Mouse (Mus musculus): ENCODE measurements at regions not wholly inside any gene's neighbourhood (a gene's known extent, or its start where the extent isn't known, plus 50 kb on each side); places are given as distances from the start of the nearest gene placed in this dataset.

- no peak overlapping the region for H3K27ac ChIP-seq (ENCODE audit: insufficient read depth, low read depth, low read length, poor library complexity, severe bottlenecking)
- TF ChIP-seq ZNF384 (IDR thresholded peaks at IDR 0.05; ENCODE audit: low read depth, low read length): no peak
- TF ChIP-seq MAFK (IDR thresholded peaks at IDR 0.05; ENCODE audit: insufficient read depth, low read depth, low read length): no peak
- no peak for TF ChIP-seq ZC3H11A (IDR thresholded peaks at IDR 0.05; ENCODE audit: borderline replicate concordance, low read depth, low read length)
- no peak for TF ChIP-seq HCFC1 (IDR thresholded peaks at IDR 0.05; ENCODE audit: borderline replicate concordance, insufficient read depth, low read length)
- TF ChIP-seq CHD2 (IDR thresholded peaks at IDR 0.05; ENCODE audit: low read depth, low read length): no peak
- H3K4me3 ChIP-seq (ENCODE audit: insufficient read depth in 1 of 2, low read depth in 1 of 2, low read length in 2 of 2, poor library complexity in 1 of 2, severe bottlenecking in 1 of 2): no peak overlapping the region
- in situ Hi-C loops (cut with MboI; ENCODE audit: low sequenced_read_pairs in 2 of 2, unreplicated experiment in 2 of 2): no loop called here
- DNase-seq (ENCODE audit: low read depth, low spot score): no peak
- no peak overlapping the region for H3K9ac ChIP-seq (ENCODE audit: insufficient read depth, low read depth, low read length, poor library complexity, severe bottlenecking)
- no peaks in the 10 kb centered on the region for H3K36me3 ChIP-seq (ENCODE audit: control insufficient read depth, insufficient read depth, low read length, poor library complexity, severe bottlenecking)
- no peaks in the 10 kb centered on the region for H3K4me1 ChIP-seq (ENCODE audit: control insufficient read depth in 2 of 2, insufficient read depth in 2 of 2, low read length in 2 of 2, poor library complexity in 1 of 2)
- H3K9me3 ChIP-seq (ENCODE audit: control insufficient read depth, insufficient read depth, low read depth, low read length): no peaks in the 10 kb centered on the region
These were observed 1854.4 kb upstream of the 5930422O12Rik start for GRCm38 (mm10) chr8:31574136-31574535.

- H3K9me3 ChIP-seq (ENCODE audit: control insufficient read depth, insufficient read depth, low read depth, low read length): no peaks in the 10 kb centered on the region
- no peaks in the 10 kb centered on the region for H3K4me1 ChIP-seq (ENCODE audit: control insufficient read depth in 2 of 2, insufficient read depth in 2 of 2, low read length in 2 of 2, poor library complexity in 1 of 2)
- no peak for DNase-seq (ENCODE audit: low read depth, low spot score)
- in situ Hi-C loops (cut with MboI; ENCODE audit: low sequenced_read_pairs in 2 of 2, unreplicated experiment in 2 of 2): no loop called here
- no peak overlapping the region for H3K9ac ChIP-seq (ENCODE audit: insufficient read depth, low read depth, low read length, poor library complexity, severe bottlenecking)
- no peaks in the 10 kb centered on the region for H3K36me3 ChIP-seq (ENCODE audit: control insufficient read depth, insufficient read depth, low read length, poor library complexity, severe bottlenecking)
- TF ChIP-seq ZNF384 (IDR thresholded peaks at IDR 0.05; ENCODE audit: low read depth, low read length): no peak
- TF ChIP-seq ZC3H11A (IDR thresholded peaks at IDR 0.05; ENCODE audit: borderline replicate concordance, low read depth, low read length): no peak
- TF ChIP-seq MAFK (IDR thresholded peaks at IDR 0.05; ENCODE audit: insufficient read depth, low read depth, low read length): no peak
- H3K4me3 ChIP-seq (ENCODE audit: insufficient read depth in 1 of 2, low read depth in 1 of 2, low read length in 2 of 2, poor library complexity in 1 of 2, severe bottlenecking in 1 of 2): no peak overlapping the region
- no peak overlapping the region for H3K27ac ChIP-seq (ENCODE audit: insufficient read depth, low read depth, low read length, poor library complexity, severe bottlenecking)
These were observed 1852.4 kb upstream of the 5930422O12Rik start for GRCm38 (mm10) chr8:31576129-31576528.

GRCm38 (mm10) chr8:31584661-31585060 is 1843.8 kb upstream of the 5930422O12Rik start:
- Histone ChIP-seq H3K9ac (ENCODE audit: insufficient read depth, low read depth, low read length, poor library complexity, severe bottlenecking) (no peak overlapping the region), H3K4me3 (ENCODE audit: insufficient read depth in 1 of 2, low read depth in 1 of 2, low read length in 2 of 2, poor library complexity in 1 of 2, severe bottlenecking in 1 of 2) (no peak overlapping the region), H3K9me3 (ENCODE audit: control insufficient read depth, insufficient read depth, low read depth, low read length) (no peaks in the 10 kb centered on the region), H3K4me1 (ENCODE audit: control insufficient read depth in 2 of 2, insufficient read depth in 2 of 2, low read length in 2 of 2, poor library complexity in 1 of 2) (no peaks in the 10 kb centered on the region), H3K27ac (ENCODE audit: insufficient read depth, low read depth, low read length, poor library complexity, severe bottlenecking) (no peak overlapping the region), H3K36me3 (ENCODE audit: control insufficient read depth, insufficient read depth, low read length, poor library complexity, severe bottlenecking) (no peaks in the 10 kb centered on the region)
- in situ Hi-C loops (cut with MboI; ENCODE audit: low sequenced_read_pairs in 2 of 2, unreplicated experiment in 2 of 2): no loop called here
- no peak for DNase-seq (ENCODE audit: low read depth, low spot score)
- no peak for TF ChIP-seq MAFK (IDR thresholded peaks at IDR 0.05; ENCODE audit: insufficient read depth, low read depth, low read length)
- TF ChIP-seq ZC3H11A (IDR thresholded peaks at IDR 0.05; ENCODE audit: borderline replicate concordance, low read depth, low read length): no peak
- TF ChIP-seq CHD2 (IDR thresholded peaks at IDR 0.05; ENCODE audit: low read depth, low read length): no peak

GRCm38 (mm10) chr8:31599536-31599935 is 1829.0 kb upstream of the 5930422O12Rik start:
- no peak for DNase-seq (ENCODE audit: low read depth, low spot score)
- TF ChIP-seq HCFC1 (IDR thresholded peaks at IDR 0.05; ENCODE audit: borderline replicate concordance, insufficient read depth, low read length) (no peak), MAFK (IDR thresholded peaks at IDR 0.05; ENCODE audit: insufficient read depth, low read depth, low read length) (no peak), ZC3H11A (IDR thresholded peaks at IDR 0.05; ENCODE audit: borderline replicate concordance, low read depth, low read length) (no peak), CHD2 (IDR thresholded peaks at IDR 0.05; ENCODE audit: low read depth, low read length) (no peak), ZNF384 (IDR thresholded peaks at IDR 0.05; ENCODE audit: low read depth, low read length) (no peak)
- no peaks in the 10 kb centered on the region for H3K9me3 ChIP-seq (ENCODE audit: control insufficient read depth, insufficient read depth, low read depth, low read length)
- H3K36me3 ChIP-seq (ENCODE audit: control insufficient read depth, insufficient read depth, low read length, poor library complexity, severe bottlenecking): no peaks in the 10 kb centered on the region
- H3K4me1 ChIP-seq (ENCODE audit: control insufficient read depth in 2 of 2, insufficient read depth in 2 of 2, low read length in 2 of 2, poor library complexity in 1 of 2): no peaks in the 10 kb centered on the region
- H3K9ac ChIP-seq (ENCODE audit: insufficient read depth, low read depth, low read length, poor library complexity, severe bottlenecking): no peak overlapping the region
- no peak overlapping the region for H3K4me3 ChIP-seq (ENCODE audit: insufficient read depth in 1 of 2, low read depth in 1 of 2, low read length in 2 of 2, poor library complexity in 1 of 2, severe bottlenecking in 1 of 2)
- in situ Hi-C loops (cut with MboI; ENCODE audit: low sequenced_read_pairs in 2 of 2, unreplicated experiment in 2 of 2): no loop called here
- no peak overlapping the region for H3K27ac ChIP-seq (ENCODE audit: insufficient read depth, low read depth, low read length, poor library complexity, severe bottlenecking)

- DNase-seq (ENCODE audit: low read depth, low spot score): no peak
- H3K9me3 ChIP-seq (ENCODE audit: control insufficient read depth, insufficient read depth, low read depth, low read length): no peaks in the 10 kb centered on the region
- in situ Hi-C loops (cut with MboI; ENCODE audit: low sequenced_read_pairs in 2 of 2, unreplicated experiment in 2 of 2): no loop called here
- no peaks in the 10 kb centered on the region for H3K4me1 ChIP-seq (ENCODE audit: control insufficient read depth in 2 of 2, insufficient read depth in 2 of 2, low read length in 2 of 2, poor library complexity in 1 of 2)
- H3K27ac ChIP-seq (ENCODE audit: insufficient read depth, low read depth, low read length, poor library complexity, severe bottlenecking): no peak overlapping the region
- H3K9ac ChIP-seq (ENCODE audit: insufficient read depth, low read depth, low read length, poor library complexity, severe bottlenecking): no peak overlapping the region
- no peak overlapping the region for H3K4me3 ChIP-seq (ENCODE audit: insufficient read depth in 1 of 2, low read depth in 1 of 2, low read length in 2 of 2, poor library complexity in 1 of 2, severe bottlenecking in 1 of 2)
- no peak for TF ChIP-seq CHD2 (IDR thresholded peaks at IDR 0.05; ENCODE audit: low read depth, low read length)
- no peak for TF ChIP-seq ZC3H11A (IDR thresholded peaks at IDR 0.05; ENCODE audit: borderline replicate concordance, low read depth, low read length)
- TF ChIP-seq ZNF384 (IDR thresholded peaks at IDR 0.05; ENCODE audit: low read depth, low read length): no peak
- no peak for TF ChIP-seq MAFK (IDR thresholded peaks at IDR 0.05; ENCODE audit: insufficient read depth, low read depth, low read length)
- no peak for TF ChIP-seq HCFC1 (IDR thresholded peaks at IDR 0.05; ENCODE audit: borderline replicate concordance, insufficient read depth, low read length)
- no peaks in the 10 kb centered on the region for H3K36me3 ChIP-seq (ENCODE audit: control insufficient read depth, insufficient read depth, low read length, poor library complexity, severe bottlenecking)
These were observed 1827.5 kb upstream of the 5930422O12Rik start for GRCm38 (mm10) chr8:31600979-31601378.
